Mouse (Mus musculus) kidney, embryonic 14.5 days (tissue): Measurements from ENCODE around the gene Spata7. TPM values are rescaled to one million over a fixed set of nuclear protein-coding genes. Genes with fewer than 3 reads are reported as not detected.

Experiments used
- ATAC-seq: fragments of 200-750 bp; cut with Nextera tagmentation; 2 replicates; pipeline ENCODE4 v1.8.0; 2017; ENCODE audit warnings: moderate number of reproducible peaks, mild to moderate bottlenecking, moderate TSS enrichment, moderate library complexity; ENCODE audit not compliant: low FRiP score, low TSS enrichment
- H3K27ac ChIP-seq: fragments of 300-500 bp; sonication (generic); 2 replicates; pipeline ENCODE4 v1.5.1; 2014; ENCODE audit warnings: low read depth, mild to moderate bottlenecking, low read length, moderate library complexity, mixed read lengths
- H3K27me3 ChIP-seq: fragments of 300-500 bp; sonication (generic); 2 replicates; pipeline ENCODE4 v1.6.1; 2014; ENCODE audit warnings: mild to moderate bottlenecking, low read length; ENCODE audit not compliant: control insufficient read depth, insufficient read depth
- H3K36me3 ChIP-seq: fragments of 300-500 bp; sonication (generic); 2 replicates; pipeline ENCODE4 v1.6.1; 2014; ENCODE audit warnings: low read length, mixed read lengths; ENCODE audit not compliant: control insufficient read depth, insufficient read depth
- H3K4me1 ChIP-seq: fragments of 300-500 bp; sonication (generic); 2 replicates; pipeline ENCODE4 v1.6.1; 2014; ENCODE audit warnings: low read length, mixed read lengths; ENCODE audit not compliant: control insufficient read depth, insufficient read depth
- H3K4me2 ChIP-seq: fragments of 300-500 bp; sonication (generic); replicated peaks from 2 replicates; pipeline ENCODE4 v1.6.1; 2014; ENCODE audit warnings: low read depth, mild to moderate bottlenecking, low read length
- H3K4me3 ChIP-seq: fragments of 300-500 bp; sonication (generic); 2 replicates; pipeline ENCODE4 v1.5.1; 2014; ENCODE audit warnings: mild to moderate bottlenecking, low read length
- H3K9ac ChIP-seq: fragments of 300-500 bp; sonication (generic); 2 replicates; pipeline ENCODE4 v1.6.1; 2014; ENCODE audit warnings: low read depth, mild to moderate bottlenecking, low read length, moderate library complexity
- H3K9me3 ChIP-seq: fragments of 300-500 bp; sonication (generic); 2 replicates; pipeline ENCODE4 v1.6.1; 2016; ENCODE audit warnings: low read length; ENCODE audit not compliant: control insufficient read depth
- WGBS: fragments of 180-500 bp; shearing (Covaris S2); extraction: QIAGEN DNeasy Blood & Tissue Kit; methylation state at CpG from one replicate; pipeline ENCODE4 v1.1.7; 2014; 5-methylcytosine and 5-hydroxymethylcytosine counted together
- polyA plus RNA-seq: library from polyadenylated mRNA; unstranded; fragments of >200 nt; fragmentation: Nextera tagmentation; extraction: Ambion mirVana; gene quantifications from 2 replicates; pipeline ENCODE4 v1.2.1, GENCODE M21; 2014

Gene Spata7
- polyA plus RNA-seq, 1 experiment from 2014 or later, result 18.6 TPM

- Histone ChIP-seq H3K4me3 (no peak overlapping the region), H3K36me3 (0 out of 2 replicates have a peak, but pooled peaks cover 1% of the 10 kb centered on the region), H3K9ac (no peak overlapping the region), H3K4me2 (no peak overlapping the region), H3K9me3 (no peaks in the 10 kb centered on the region), H3K4me1 (peaks cover 5% of the 10 kb centered on the region; the same call in 1 of the 2 replicates), H3K27ac (no peak overlapping the region), H3K27me3 (no peaks in the 10 kb centered on the region)
- ATAC-seq, result no peak
- WGBS, result 62% methylated on average over 7 of the region's 7 CpGs
Observed at GRCm38 (mm10) chr12:98713621-98714103, 85.7 kb downstream of the Spata7 start.

GRCm38 (mm10) chr12:98714757-98715156 lies 86.8 kb downstream of the Spata7 start:
- Histone ChIP-seq H3K27me3 (no peaks in the 10 kb centered on the region), H3K4me3 (no peak overlapping the region), H3K4me2 (no peak overlapping the region), H3K9me3 (no peaks in the 10 kb centered on the region), H3K4me1 (peaks cover 5% of the 10 kb centered on the region; the same call in 1 of the 2 replicates), H3K36me3 (no peaks in the 10 kb centered on the region), H3K27ac (no peak overlapping the region), H3K9ac (no peak overlapping the region)
- 55% methylated on average over 11 of the region's 11 CpGs for WGBS
- ATAC-seq, result no peak

- no peak overlapping the region for H3K4me3 ChIP-seq
- no peak overlapping the region for H3K4me2 ChIP-seq
- H3K27me3 ChIP-seq, result no peaks in the 10 kb centered on the region
- H3K27ac ChIP-seq, result no peak overlapping the region
- 84% methylated on average over 2 of the region's 2 CpGs for WGBS
- H3K9ac ChIP-seq, result no peak overlapping the region
- no peak for ATAC-seq
- no peaks in the 10 kb centered on the region for H3K9me3 ChIP-seq
- H3K4me1 ChIP-seq, result peaks cover 16% of the 10 kb centered on the region
- H3K36me3 ChIP-seq, result no peaks in the 10 kb centered on the region
Observed at GRCm38 (mm10) chr12:98716142-98716541, 88.2 kb downstream of the Spata7 start.

Other genes starting within 250 kb of the Spata7 start
- gene Kcnk10, start 49.8 kb upstream of the Spata7 start, polyA plus RNA-seq, result 1.5 and 1.8 TPM in 2 replicates
- 5.6 and 7.5 TPM in 2 replicates for gene Ptpn21, start 109.2 kb downstream of the Spata7 start, polyA plus RNA-seq
- gene Zc3h14, start 118.8 kb downstream of the Spata7 start, polyA plus RNA-seq, result 106 and 149 TPM in 2 replicates